Mouse (Mus musculus): Measurements from ENCODE around the gene Stoml2.

Gene Stoml2

GRCm38 (mm10) chr4:43037860-43038566, 6.5 kb upstream of the Stoml2 start:
- DNase-seq: no peak

DNA sequence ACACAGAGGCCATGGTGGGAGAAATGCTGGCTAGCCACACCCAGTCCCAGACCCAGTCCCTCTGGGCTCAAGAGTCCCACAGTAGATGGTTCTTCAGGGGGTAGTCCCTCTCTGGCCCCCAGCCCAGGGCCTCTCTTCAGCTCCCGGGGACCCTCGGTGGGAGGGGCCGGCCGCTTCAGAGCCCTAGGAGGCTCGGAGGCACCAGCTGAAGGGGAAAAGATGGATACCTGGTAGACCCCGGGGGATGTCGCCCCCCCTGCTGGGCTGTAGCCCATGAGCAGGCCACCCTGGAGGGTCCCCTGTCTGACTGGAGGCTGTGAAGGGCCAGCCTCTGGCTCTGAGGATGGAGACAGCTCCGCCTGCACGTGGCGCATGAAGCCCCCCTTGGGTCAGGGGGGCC, 4.8 kb upstream of the Stoml2 start:
- no peak for DNase-seq

DNA sequence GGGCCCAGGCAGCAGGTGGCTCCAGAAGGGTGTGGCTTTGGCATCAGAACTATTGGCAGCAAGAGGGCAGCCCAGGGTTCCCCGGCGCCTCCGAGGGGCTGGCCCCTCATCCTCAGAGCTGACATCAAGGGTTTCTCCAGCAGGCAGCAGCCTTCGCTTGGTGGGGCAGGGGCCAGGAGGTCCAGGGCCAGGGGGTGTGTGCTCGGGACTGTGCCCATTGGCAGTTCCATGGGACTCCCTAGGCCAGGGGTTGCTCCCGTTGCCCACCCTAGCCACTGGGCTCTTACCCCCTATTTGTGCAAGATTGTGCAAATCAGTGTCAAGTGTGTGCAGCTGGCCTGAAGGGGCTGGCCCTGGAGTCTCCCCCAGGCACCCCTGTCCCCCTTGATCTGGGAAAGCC, 4.3 kb upstream of the Stoml2 start:
- no peak for DNase-seq

DNA sequence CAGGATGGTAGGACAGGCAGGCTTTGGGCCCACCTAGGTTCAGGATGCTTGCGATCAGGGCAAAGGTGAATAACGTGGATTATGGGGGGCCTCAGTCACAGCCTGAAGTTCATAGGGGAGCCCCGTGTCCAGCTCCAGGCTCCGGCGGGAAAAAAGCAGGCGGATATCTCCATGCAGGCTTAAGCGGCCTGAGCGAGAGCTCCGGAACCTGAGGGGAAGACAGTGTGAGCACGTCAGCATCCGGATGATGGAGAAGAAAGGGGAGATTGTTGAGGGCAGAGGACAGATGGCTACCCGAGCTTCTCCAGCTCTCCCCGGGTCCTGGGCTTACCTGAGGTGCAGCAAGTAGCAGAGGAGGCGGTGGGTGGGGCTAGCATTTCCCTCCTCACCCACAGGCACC, 2.0 kb upstream of the Stoml2 start:
- DNase-seq: no peak

- no peak for DNase-seq
These were observed 991 bp upstream of the Stoml2 start for GRCm38 (mm10) chr4:43032501-43032900.

DNA sequence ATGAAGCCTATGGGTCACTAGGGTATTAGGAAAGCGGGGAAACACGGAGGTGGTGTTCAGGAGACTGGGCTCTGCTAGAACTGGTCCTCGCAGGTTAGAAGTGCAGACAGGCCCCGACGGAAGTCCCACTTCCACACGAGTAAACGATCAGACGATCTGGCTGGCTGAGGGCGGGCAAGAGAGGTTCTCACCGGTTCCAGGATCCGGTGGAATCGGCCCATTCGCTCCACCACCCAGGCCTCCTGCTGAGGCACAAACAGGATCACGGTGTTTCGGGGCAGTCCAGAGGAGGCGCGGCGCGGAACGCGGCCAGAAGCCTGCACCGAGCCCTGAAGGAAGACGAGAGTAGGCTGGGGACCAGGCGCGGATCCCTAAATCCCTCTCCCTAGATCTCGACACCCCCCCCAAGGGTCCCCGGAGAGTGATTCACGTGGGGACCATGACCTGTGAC, 705 bp downstream of the Stoml2 start:
- no peak for DNase-seq

GRCm38 (mm10) chr4:43030352-43030751, 1.2 kb downstream of the Stoml2 start:
- DNase-seq: no peak

- no peak for DNase-seq
These were observed 1.8 kb downstream of the Stoml2 start for GRCm38 (mm10) chr4:43029749-43030148.

GRCm38 (mm10) chr4:43029121-43029520, 2.4 kb downstream of the Stoml2 start:
- DNase-seq: no peak

GRCm38 (mm10) chr4:43025084-43025960, 6.2 kb downstream of the Stoml2 start, which contains the start of gene Pigo:
Gene Pigo, minus strand, starts transcription at chr4:43025819.
- peak; percentile 98 for DNase-seq

- no peak for DNase-seq
These were observed 6.8 kb downstream of the Stoml2 start for GRCm38 (mm10) chr4:43024673-43025072.

DNA sequence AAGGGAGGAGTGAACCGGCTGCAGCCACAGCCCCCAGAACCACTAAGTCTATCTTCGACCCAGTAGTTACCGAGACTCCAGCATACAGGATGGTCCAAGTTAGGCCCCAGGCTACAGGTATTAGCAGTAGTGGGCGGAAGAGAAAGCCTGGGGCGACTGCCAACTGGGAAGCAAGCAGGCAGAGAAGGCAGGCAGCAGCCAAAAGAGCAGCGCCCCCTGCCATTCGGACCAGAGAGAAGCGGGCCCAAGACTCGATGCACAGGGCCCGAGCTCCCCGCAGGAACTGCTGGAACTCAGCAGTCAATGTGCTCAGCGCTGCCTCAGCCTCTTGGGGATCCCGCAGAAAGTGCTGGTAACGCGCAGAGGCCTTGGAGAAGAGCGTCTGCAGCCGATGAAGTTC, 10.2 kb downstream of the Stoml2 start:
- DNase-seq: no peak

DNA sequence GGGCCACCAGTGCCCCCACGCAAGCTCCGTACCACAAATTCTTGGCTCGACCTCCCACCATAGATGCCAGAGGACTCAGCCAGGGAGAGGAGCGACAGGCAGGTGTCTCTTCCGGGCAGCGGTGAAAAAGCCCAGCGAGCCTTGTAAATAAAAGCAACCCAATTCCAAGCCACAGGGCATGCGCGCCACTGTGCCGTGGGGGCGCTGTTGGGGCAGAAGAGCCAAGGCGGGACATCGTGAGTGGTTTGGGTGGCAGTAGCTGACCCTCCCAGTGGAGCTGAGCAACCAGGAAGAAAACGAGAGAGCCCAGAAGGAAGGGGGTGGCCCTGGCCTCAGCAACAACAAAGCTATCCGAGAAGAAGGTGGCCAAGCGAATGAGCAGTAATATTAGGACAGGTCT, 10.6 kb downstream of the Stoml2 start:
- DNase-seq: no peak

DNA sequence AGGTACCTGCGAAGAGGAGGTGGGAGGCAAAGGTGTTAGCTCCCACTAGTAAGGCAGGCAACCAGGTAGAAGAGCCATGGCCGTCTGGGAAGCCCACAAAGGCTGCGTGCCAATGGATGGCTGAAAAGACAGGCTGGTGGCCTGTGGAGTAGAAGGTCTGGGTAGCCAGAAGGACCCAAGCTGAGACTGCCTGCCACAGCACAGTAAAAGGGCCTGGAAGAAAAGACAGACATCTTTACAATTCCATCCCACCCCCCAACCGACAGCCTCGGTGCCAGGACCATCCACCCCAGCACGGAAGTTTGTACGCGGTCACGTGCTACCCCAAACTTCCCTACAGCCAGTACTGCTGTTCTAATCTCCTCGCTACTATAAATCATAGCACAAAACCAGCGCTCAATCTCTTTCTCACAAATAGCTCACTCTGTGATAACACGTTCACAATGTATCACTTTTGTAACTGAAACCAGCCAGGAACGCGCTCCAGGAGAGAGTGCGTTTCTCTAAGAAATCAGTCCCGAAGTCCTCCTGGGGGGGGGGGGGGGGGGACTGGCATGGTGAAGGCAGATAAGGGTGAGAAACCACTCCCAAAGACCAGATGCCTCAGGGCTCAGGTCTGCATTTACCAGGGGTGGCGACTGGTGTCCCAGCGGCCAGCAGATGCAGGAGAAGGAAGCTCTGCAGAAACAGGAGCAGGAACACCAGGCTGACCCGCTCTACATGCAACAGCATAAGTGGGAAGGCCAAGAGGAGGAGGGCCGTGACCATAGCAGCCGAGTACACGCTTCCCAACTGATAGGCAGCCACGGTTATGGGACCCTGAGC, 11.7 kb downstream of the Stoml2 start:
- DNase-seq: no peak

DNA sequence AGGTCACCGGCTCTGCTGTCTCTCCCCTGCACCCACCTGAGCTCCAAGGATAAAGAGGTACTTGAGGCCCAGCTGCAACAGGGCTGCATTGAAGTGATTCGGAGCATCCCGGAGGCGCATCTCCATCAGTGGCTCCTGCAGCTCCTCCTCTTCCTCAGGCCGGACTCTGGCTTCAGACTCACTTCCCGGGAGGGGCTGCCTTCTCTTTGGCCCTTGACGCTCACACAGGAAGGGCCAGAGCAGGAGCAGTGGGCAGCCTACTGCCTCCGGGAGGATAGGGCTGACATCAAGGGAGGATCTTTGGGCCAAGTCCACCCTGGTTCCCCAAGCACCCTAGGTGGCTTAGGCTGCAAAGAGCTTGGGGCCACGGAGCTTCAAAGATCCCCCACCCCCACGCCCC, 12.3 kb downstream of the Stoml2 start:
- DNase-seq: no peak

DNA sequence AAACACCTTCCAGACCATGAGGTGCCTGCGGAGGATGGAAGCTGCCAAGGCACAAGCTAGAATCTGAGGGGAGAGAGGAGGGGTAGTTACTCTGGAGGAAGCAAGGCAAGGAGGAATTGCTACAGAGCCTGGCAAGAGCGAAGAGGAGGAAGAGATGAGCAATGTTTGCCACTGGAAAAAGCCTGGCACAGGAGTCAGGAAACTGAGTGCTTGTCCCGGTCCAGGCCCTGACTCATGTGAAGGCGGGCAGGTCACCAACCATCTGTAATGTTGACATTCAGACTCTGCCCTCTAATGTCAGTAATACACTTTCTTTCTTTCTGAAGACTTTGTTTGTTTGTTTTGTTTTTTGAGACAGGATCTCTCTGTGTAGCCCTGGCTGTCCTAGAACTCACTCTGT, 13.4 kb downstream of the Stoml2 start:
- no peak for DNase-seq

- no peak for DNase-seq
These were observed 19.4 kb downstream of the Stoml2 start for GRCm38 (mm10) chr4:43012091-43012490.

DNA sequence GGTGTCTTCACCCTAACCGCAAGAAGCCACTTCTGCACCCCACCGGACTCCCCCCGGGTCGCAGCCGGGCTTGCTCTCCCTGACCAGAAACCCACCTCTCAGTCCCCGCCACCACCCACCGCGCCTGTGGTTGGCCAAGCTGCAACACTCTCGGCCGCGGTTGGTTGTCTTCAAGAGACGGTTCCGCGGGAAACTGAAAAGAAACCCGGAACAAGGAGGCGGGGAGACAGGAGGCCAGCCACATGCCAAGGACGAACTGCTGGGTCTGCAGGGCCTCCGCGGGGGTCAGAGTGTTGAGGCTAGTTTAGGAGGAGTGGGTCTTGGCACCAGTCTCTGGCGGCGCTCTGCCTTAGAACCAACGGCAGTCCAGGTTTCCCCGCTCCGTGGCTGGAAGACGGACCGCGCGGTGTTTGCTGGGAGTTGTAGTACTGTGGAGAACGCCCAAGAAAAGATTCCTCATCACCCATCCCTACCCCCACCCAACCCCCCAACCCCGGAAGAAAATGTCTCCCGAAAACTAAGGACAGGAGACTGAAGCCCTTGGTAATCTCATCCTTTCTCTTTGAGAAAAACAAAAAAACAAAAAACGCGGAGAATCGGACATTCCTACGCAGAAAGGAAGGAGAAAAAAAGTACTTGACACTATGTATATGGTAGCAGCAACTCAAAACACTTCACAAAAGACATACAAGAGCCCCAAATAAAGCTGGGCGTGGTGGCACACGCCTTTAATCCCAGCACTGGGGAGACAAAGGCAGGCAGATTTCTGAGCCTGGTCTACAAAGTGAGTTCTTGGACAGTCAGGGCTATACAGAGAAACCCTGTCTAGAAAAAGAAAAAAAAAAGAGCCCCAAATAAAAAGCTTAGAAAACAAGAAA, 21.1 kb downstream of the Stoml2 start, which contains the start of gene Fancg:
Gene Fancg (minus strand): TSS at position 346 of the 878 bp plus-strand sequence.
- peak; percentile 73 for DNase-seq

DNA sequence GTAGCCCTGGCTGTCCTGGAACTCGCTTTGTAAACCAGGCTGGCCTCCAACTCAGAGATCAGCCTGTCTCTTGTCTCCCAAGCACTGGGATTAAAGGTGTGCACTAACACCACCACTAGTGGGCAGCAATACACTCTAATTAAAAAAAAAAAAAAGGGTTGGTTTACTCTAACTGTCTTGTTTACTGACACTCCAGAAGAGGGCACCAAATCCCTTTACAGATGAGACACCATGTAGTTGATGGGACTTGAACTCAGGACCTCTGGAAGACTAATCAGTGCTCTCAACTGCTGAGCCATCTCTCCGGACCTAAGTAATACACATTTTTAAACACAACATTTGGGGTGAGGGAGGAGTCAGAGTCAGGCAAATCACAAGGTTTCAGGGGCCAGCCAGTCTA, 25.7 kb downstream of the Stoml2 start:
- no peak for DNase-seq

DNA sequence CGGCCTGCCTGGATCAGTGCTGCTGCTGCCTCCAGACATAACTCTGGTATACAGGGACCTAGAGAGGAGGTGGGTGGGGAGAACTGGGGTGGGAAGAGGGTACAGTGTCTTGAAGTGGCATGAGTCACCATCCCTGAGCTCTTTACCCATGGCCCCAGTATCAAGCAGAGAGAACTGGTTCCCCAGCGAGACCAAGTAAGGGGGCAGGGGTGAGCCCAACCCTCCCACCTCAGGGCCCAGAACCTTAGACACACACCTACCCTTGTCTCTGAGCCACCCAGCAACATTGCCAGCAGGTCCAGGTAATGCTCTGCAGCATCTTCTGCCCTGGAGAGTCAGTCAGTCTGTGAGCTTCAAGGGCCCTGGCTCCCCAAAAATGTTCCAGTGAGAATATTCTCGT, 26.6 kb downstream of the Stoml2 start:
- no peak for DNase-seq

- DNase-seq: no peak
These were observed 28.6 kb downstream of the Stoml2 start for GRCm38 (mm10) chr4:43002756-43003439.

DNA sequence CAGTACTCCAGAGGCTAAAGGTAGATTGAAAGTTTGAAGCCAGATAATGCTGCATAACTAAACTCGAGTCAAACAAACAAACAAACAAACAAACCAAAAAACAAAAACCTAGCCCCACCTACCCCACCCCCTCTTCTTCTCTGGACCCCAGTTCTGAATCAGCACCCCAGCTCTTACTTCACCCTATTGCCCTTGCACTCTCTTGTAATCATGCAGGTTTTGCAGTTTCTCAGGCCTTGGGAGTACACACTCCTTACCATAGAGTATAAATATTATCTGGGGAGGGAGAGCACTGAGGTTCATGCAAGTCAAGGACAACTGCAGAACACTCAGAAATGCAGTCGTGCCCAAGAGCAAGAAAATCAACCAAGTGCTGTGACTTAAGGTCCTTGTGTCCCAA, 30.2 kb downstream of the Stoml2 start:
- no peak for DNase-seq
